Mouse (Mus musculus) liver, adult 2 months (tissue): ENCODE results near the gene Cacng1.

ENCODE experiments used
- CTCF ChIP-seq: fragments of 200-500 bp; IDR thresholded peaks from 2 replicates; pipeline ENCODE4 v1.5.1; 2011; ENCODE audit warnings: low read depth, low read length, control low read depth
- POLR2A ChIP-seq: fragments of 200-500 bp; IDR thresholded peaks from 2 replicates; pipeline ENCODE4 v1.6.1; 2011; ENCODE audit warnings: low read length, control low read depth; ENCODE audit not compliant: insufficient read depth; ENCODE audit errors: extremely low read depth

GRCm38 (mm10) chr11:107762688-107763460 is 46.6 kb upstream of the Cacng1 start:
- no peak for TF ChIP-seq CTCF
- TF ChIP-seq POLR2A: no peak
